Mouse (Mus musculus) liver, embryonic 14.5 days (tissue): ENCODE measurements around the gene Dennd2a. TPM values are rescaled to one million over a fixed set of nuclear protein-coding genes. Genes with fewer than 3 reads are reported as not detected.
A peak's percentile ranks its signal among the peaks of the same experiment; 100 is the strongest.

Experiments used
- ATAC-seq: fragments of 200-750 bp; cut with Nextera tagmentation; 2 replicates; pipeline ENCODE4 v1.8.0; 2017; ENCODE audit warnings: moderate number of reproducible peaks, mild to moderate bottlenecking, moderate library complexity; ENCODE audit not compliant: insufficient read depth
- DNase-seq, 3 experiments: peaks; one replicate each; pipeline ENCODE4 v3.0.0-alpha.2; 2012 to 2013; ENCODE audit warnings: low read depth in 3 of 3, low spot score in 3 of 3
- H3K27ac ChIP-seq: fragments of 300-500 bp; sonication (generic); 2 replicates; pipeline ENCODE4 v1.5.1; 2014; ENCODE audit warnings: moderate library complexity, mild to moderate bottlenecking, control low read depth, inconsistent platforms
- H3K27me3 ChIP-seq: fragments of 300-500 bp; sonication (generic); 2 replicates; pipeline ENCODE4 v1.6.1; 2014; ENCODE audit warnings: mild to moderate bottlenecking, low read length, moderate library complexity; ENCODE audit not compliant: control insufficient read depth, insufficient read depth
- H3K36me3 ChIP-seq: fragments of 300-500 bp; sonication (generic); replicated peaks from 2 replicates; pipeline ENCODE4 v1.6.1; 2014; ENCODE audit warnings: low read depth; ENCODE audit not compliant: control insufficient read depth, insufficient read depth
- H3K4me1 ChIP-seq, 2 experiments: fragments of 200-500 bp in 1 of 2; fragments of 300-500 bp in 1 of 2; sonication (generic) in 1 of 2; replicated peaks; 2 replicates each; pipeline ENCODE4 v1.6.1; 2012 to 2014; ENCODE audit warnings: antibody characterized with exemption in 1 of 2, inconsistent platforms in 1 of 2, low read length in 1 of 2; ENCODE audit not compliant: control insufficient read depth in 2 of 2, insufficient read depth in 2 of 2
- H3K4me2 ChIP-seq: fragments of 300-500 bp; sonication (generic); 2 replicates; pipeline ENCODE4 v1.6.1; 2014; ENCODE audit warnings: low read depth, mild to moderate bottlenecking, control low read depth, moderate library complexity
- H3K4me3 ChIP-seq, 2 experiments: fragments of 200-500 bp in 1 of 2; fragments of 300-500 bp in 1 of 2; sonication (generic) in 1 of 2; 2 replicates each; pipeline ENCODE4 v1.5.1; 2012 to 2014; ENCODE audit warnings: low read depth in 2 of 2, low read length in 2 of 2, mild to moderate bottlenecking in 2 of 2, control low read depth in 1 of 2, inconsistent platforms in 1 of 2, moderate library complexity in 1 of 2; ENCODE audit not compliant: insufficient read depth in 1 of 2
- H3K9ac ChIP-seq: fragments of 300-500 bp; sonication (generic); replicated peaks from 2 replicates; pipeline ENCODE4 v1.6.1; 2014; ENCODE audit warnings: mild to moderate bottlenecking, control low read depth, moderate library complexity
- H3K9me3 ChIP-seq: fragments of 300-500 bp; sonication (generic); 2 replicates; pipeline ENCODE4 v1.6.1; 2016; ENCODE audit warnings: low read length, mixed read lengths; ENCODE audit not compliant: control insufficient read depth
- CTCF ChIP-seq: IDR thresholded peaks from 2 replicates; pipeline ENCODE4 v1.5.1; 2016; ENCODE audit warnings: antibody characterized with exemption, low read depth, control low read depth
- EP300 ChIP-seq: IDR thresholded peaks from 2 replicates; pipeline ENCODE4 v1.6.1; 2016; ENCODE audit warnings: antibody characterized with exemption, low read depth
- WGBS: fragments of 180-500 bp; shearing (Covaris S2); extraction: QIAGEN DNeasy Blood & Tissue Kit; methylation state at CpG from one replicate; pipeline ENCODE4 v1.1.7; 2014; ENCODE audit not compliant: insufficient replicate concordance; 5-methylcytosine and 5-hydroxymethylcytosine counted together
- polyA plus RNA-seq, 2 experiments: library from polyadenylated mRNA; depleted of rRNA in 1 of 2; stranded (reverse) in 1 of 2; unstranded in 1 of 2; fragments of >200 nt; fragmentation: Nextera tagmentation in 1 of 2; extraction: Ambion mirVana in 1 of 2; gene quantifications; 2 replicates each; pipeline versions ENCODE4 v1.2.1 to v1.2.3; 2012 to 2014

The Dennd2a gene
- polyA plus RNA-seq, 2 experiments = 1.0 to 1.4 TPM

GRCm38 (mm10) chr6:39497165-39497564 lies 60.5 kb downstream of the Dennd2a start:
- Histone ChIP-seq H3K9ac (no peak overlapping the region), H3K27me3 (no peaks in the 10 kb centered on the region), H3K9me3 (no peaks in the 10 kb centered on the region), H3K4me3 (no peak overlapping the region), H3K27ac (no peak overlapping the region), H3K4me2 (no peak overlapping the region), H3K4me1 (no peaks in the 10 kb centered on the region), H3K36me3 (no peaks in the 10 kb centered on the region)
- WGBS = 73% methylated on average over 4 of the region's 4 CpGs
- ATAC-seq (no peak), DNase-seq (no peak)
- TF ChIP-seq CTCF = no peak
- TF ChIP-seq EP300 = no peak

DNA sequence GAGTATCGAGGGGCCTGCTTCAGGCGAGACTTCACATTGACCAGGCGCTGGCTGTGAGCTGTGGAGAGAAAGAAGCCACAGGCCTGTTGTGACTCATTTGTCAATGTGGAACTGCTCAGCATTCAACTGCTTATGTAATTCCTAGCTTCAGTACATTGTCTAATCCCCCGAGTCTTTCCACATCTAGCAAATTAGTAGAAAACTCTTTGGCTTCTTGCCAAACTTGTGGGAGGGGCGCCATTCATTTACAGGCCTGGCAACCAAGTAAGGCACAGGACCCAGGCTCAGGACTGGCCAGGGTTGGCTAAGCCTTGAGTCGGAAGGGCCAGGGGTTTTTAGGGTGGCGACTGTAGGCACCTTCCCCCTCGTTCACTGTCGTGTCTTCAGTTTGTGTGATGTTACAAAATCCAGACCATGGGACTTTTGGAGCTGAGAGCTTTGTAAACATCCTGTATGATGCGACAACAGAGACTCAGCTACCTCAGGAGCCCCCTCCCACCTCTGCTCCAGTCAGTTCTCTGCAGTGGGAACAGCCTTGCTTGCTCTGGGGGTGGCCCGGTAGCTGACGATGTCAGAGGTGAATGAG lies 64.4 kb downstream of the Dennd2a start:
- no peaks in the 10 kb centered on the region for H3K9me3 ChIP-seq
- ATAC-seq = no peak
- H3K4me2 ChIP-seq = no peak overlapping the region
- no peak overlapping the region for H3K9ac ChIP-seq
- H3K27me3 ChIP-seq = no peaks in the 10 kb centered on the region
- H3K4me3 ChIP-seq = no peak overlapping the region
- TF ChIP-seq CTCF = no peak
- TF ChIP-seq EP300 = no peak
- WGBS = 65% methylated on average over 12 of the region's 12 CpGs
- H3K4me1 ChIP-seq = no peaks in the 10 kb centered on the region
- no peak overlapping the region for H3K27ac ChIP-seq
- DNase-seq = peak in 1 of 3 experiments; percentile 7
- H3K36me3 ChIP-seq = no peaks in the 10 kb centered on the region

DNA sequence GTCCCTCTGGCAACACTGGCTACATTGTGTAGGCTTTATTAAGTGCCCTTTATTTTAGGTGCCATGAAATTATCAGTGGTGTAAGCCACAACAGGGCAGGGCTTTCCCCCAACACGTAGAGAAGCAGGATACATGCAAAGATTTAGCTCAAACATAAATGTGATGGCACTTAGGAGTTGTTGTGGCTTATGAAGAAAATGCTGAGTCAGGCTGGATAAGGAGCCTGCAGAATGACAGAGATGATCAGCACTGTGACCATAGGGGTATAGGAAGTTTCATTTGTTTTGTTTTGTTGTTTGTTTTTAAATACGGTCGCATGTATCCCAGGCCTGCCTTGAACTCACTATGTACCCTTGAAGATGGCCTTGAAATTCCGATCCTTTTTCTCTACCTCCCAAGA lies 65.5 kb downstream of the Dennd2a start:
- H3K4me3 ChIP-seq = no peak overlapping the region

DNA sequence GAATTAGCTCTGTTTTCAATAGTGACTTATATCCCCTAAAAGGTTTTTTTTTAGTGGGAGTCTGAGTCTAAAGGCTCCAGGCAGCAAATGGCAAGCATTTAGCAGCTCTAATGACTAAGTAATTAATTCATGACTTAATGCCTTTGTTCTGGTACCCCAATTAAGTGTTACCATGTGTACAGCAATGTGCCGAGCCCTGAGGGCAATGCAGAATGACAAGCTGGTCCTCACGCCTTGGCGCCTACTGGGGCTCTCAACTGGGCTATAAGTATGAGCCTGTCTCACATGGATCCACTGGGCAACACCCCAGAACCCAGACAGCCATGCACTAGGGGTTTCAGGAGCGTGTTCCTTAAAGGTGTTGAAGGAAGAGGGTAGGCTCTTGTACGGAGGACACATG lies 66.5 kb downstream of the Dennd2a start:
- Histone ChIP-seq H3K27ac (no peak overlapping the region), H3K4me1 (no peaks in the 10 kb centered on the region), H3K9ac (no peak overlapping the region), H3K9me3 (no peaks in the 10 kb centered on the region), H3K27me3 (no peaks in the 10 kb centered on the region), H3K4me2 (no peak overlapping the region), H3K4me3 (no peak overlapping the region), H3K36me3 (no peaks in the 10 kb centered on the region)
- WGBS = 62% methylated on average over 5 of the region's 5 CpGs
- TF ChIP-seq CTCF (no peak), EP300 (no peak)
- DNase-seq (no peak), ATAC-seq (no peak)

More for the DNA sequence above, 65.5 kb downstream of the Dennd2a start:
- H3K27ac ChIP-seq = no peak overlapping the region
- no peaks in the 10 kb centered on the region for H3K9me3 ChIP-seq
- WGBS = 51% methylated on average over 4 of the region's 4 CpGs
- no peak for ATAC-seq
- no peak overlapping the region for H3K9ac ChIP-seq
- no peaks in the 10 kb centered on the region for H3K27me3 ChIP-seq
- no peaks in the 10 kb centered on the region for H3K4me1 ChIP-seq
- no peak for TF ChIP-seq CTCF
- no peak for TF ChIP-seq EP300
- no peak for DNase-seq
- H3K4me2 ChIP-seq = no peak overlapping the region
- H3K36me3 ChIP-seq = no peaks in the 10 kb centered on the region

GRCm38 (mm10) chr6:39488292-39488691 lies 69.4 kb downstream of the Dennd2a start:
- H3K27ac ChIP-seq = no peak overlapping the region
- H3K9ac ChIP-seq = no peak overlapping the region
- H3K4me1 ChIP-seq = no peaks in the 10 kb centered on the region
- ATAC-seq = no peak
- DNase-seq = no peak
- H3K9me3 ChIP-seq = no peaks in the 10 kb centered on the region
- H3K36me3 ChIP-seq = no peaks in the 10 kb centered on the region
- no peaks in the 10 kb centered on the region for H3K27me3 ChIP-seq
- WGBS = 67% methylated on average over 8 of the region's 8 CpGs
- TF ChIP-seq CTCF = no peak
- no peak for TF ChIP-seq EP300
- no peak overlapping the region for H3K4me3 ChIP-seq
- H3K4me2 ChIP-seq = no peak overlapping the region
